In genomic region chr10:111624021-111624420, GRCm38 (mm10) we compare ENCODE assay signal across 29 mouse cellular contexts.
DNase-seq lines count a peak whose midpoint lies in the region; ATAC-seq and TF ChIP-seq lines count a peak whose summit lies in the region.
"Had no signal": no experiment of that assay in that cellular context is flagged by ENCODE, and none has a peak within 500 bp of the region (broad histone marks: within the 10 kb centered on the region; RNA-seq: fewer than 3 reads in every experiment).

No protein-coding gene starts in this region.

- no peaks in the 10 kb centered on the region for H3K27me3 ChIP-seq in hindbrain, embryonic 14.5 days (ENCODE audit: control insufficient read depth, insufficient read depth, low read length)
- H3K27me3 ChIP-seq in hindbrain, postnatal 0 days (ENCODE audit: insufficient read depth, low read length), result no peaks in the 10 kb centered on the region
- H3K27me3 ChIP-seq: embryonic facial prominence, embryonic 12.5 days; heart, embryonic 15.5 days; hindbrain, embryonic 15.5 days; intestine, embryonic 15.5 days had no signal

- no peaks in the 10 kb centered on the region for H3K36me3 ChIP-seq in hindbrain, embryonic 14.5 days (replicated peaks; ENCODE audit: control insufficient read depth, insufficient read depth)
- no peaks in the 10 kb centered on the region for H3K36me3 ChIP-seq in hindbrain, postnatal 0 days (ENCODE audit: insufficient read depth, low read length)
- H3K36me3 ChIP-seq: embryonic facial prominence, embryonic 12.5 days; forebrain, embryonic 15.5 days; heart, embryonic 15.5 days; hindbrain, embryonic 15.5 days; intestine, embryonic 15.5 days had no signal

- no peak for TF ChIP-seq CTCF in hindbrain, postnatal 0 days (IDR thresholded peaks at IDR 0.05; ENCODE audit: low read depth)
- TF ChIP-seq CTCF in brain, embryonic 14.5 days (IDR thresholded peaks at IDR 0.05; ENCODE audit: borderline replicate concordance, extremely low read depth, insufficient read depth, insufficient read length), result no peak

- H3K27ac ChIP-seq in hindbrain, embryonic 14.5 days, result peak overlapping the region; percentile 29; the same call in 1 of the 2 replicates
- H3K27ac ChIP-seq in hindbrain, postnatal 0 days, result no peak overlapping the region
- H3K27ac ChIP-seq: embryonic facial prominence, embryonic 12.5 days; heart, embryonic 15.5 days; hindbrain, embryonic 15.5 days; intestine, embryonic 15.5 days; left cerebral cortex, adult 2 months; stomach, postnatal 0 days had no signal

- WGBS in hindbrain, embryonic 14.5 days, result 27% methylated on average over 2 of the region's 2 CpGs
- 19% methylated on average over 2 of the region's 2 CpGs for WGBS in hindbrain, postnatal 0 days

- no peak for ATAC-seq in hindbrain, embryonic 14.5 days (ENCODE audit: low FRiP score)
- no peak for ATAC-seq in hindbrain, postnatal 0 days
- ATAC-seq: activated CD4-positive, CD25-positive, alpha-beta regulatory T cell, adult 4 months; CD4-positive, CD25-positive, alpha-beta regulatory T cell, adult 4 months; intestine, embryonic 15.5 days had no signal

- H3K4me3 ChIP-seq in hindbrain, embryonic 14.5 days (replicated peaks; ENCODE audit: low read length), result no peak overlapping the region
- no peak overlapping the region for H3K4me3 ChIP-seq in hindbrain, postnatal 0 days (ENCODE audit: low read length)
- H3K4me3 ChIP-seq: embryonic facial prominence, embryonic 12.5 days; forebrain, embryonic 15.5 days; heart, embryonic 15.5 days; hindbrain, embryonic 15.5 days; intestine, embryonic 15.5 days; left cerebral cortex, adult 2 months had no signal

- no peak overlapping the region for H3K4me2 ChIP-seq in hindbrain, embryonic 14.5 days (replicated peaks)
- no peak overlapping the region for H3K4me2 ChIP-seq in hindbrain, postnatal 0 days (ENCODE audit: low read depth, low read length)
- H3K4me2 ChIP-seq: embryonic facial prominence, embryonic 12.5 days; forebrain, embryonic 15.5 days; heart, embryonic 15.5 days; hindbrain, embryonic 15.5 days; intestine, embryonic 15.5 days; liver, embryonic 11.5 days; midbrain, embryonic 11.5 days had no signal

- peak; percentile 12 to 49 for DNase-seq in cerebellum, postnatal 14 days
- DNase-seq in cerebellum, adult 8-10 months, result no peak
- DNase-seq in hindbrain, embryonic 14.5 days (ENCODE audit: low spot score), result no peak
- DNase-seq in hindbrain, postnatal 0 days (ENCODE audit: low spot score), result no peak
- peak; percentile 74 for DNase-seq in 3T3-L1 (ENCODE audit: low read depth, low spot score)
- DNase-seq in brain, embryonic 14.5 days (ENCODE audit: low read depth), result peak; percentile 23
- no peak for DNase-seq in adrenal gland, postnatal 14 days
- DNase-seq in layer of hippocampus, postnatal 10 days (ENCODE audit: low spot score in 2 of 2), result no peak
- DNase-seq: adrenal gland, adult 8-10 months; cerebellum, adult 9-10 months; heart, postnatal 4 days; kidney, adult 9 months; kidney, postnatal 36 days; left cerebral cortex, postnatal 4 days; lung, adult 18-20 months; lung, postnatal 10 days; thymus, adult 2 months; thymus, postnatal 4 days had no signal

- H3K9me3 ChIP-seq in hindbrain, embryonic 14.5 days (ENCODE audit: control insufficient read depth, low read length), result no peaks in the 10 kb centered on the region
- H3K9me3 ChIP-seq in hindbrain, postnatal 0 days (ENCODE audit: low read length), result no peaks in the 10 kb centered on the region
- H3K9me3 ChIP-seq: embryonic facial prominence, embryonic 12.5 days; forebrain, embryonic 15.5 days; heart, embryonic 15.5 days; hindbrain, embryonic 15.5 days; intestine, embryonic 15.5 days had no signal

- H3K4me1 ChIP-seq in hindbrain, embryonic 14.5 days (replicated peaks; ENCODE audit: control insufficient read depth, insufficient read depth, low read length), result no peaks in the 10 kb centered on the region
- H3K4me1 ChIP-seq in hindbrain, postnatal 0 days (ENCODE audit: insufficient read depth, low read length), result no peaks in the 10 kb centered on the region
- H3K4me1 ChIP-seq: forebrain, embryonic 15.5 days; intestine, embryonic 15.5 days had no signal

- no peak overlapping the region for H3K9ac ChIP-seq in hindbrain, embryonic 14.5 days
- no peak overlapping the region for H3K9ac ChIP-seq in hindbrain, postnatal 0 days (replicated peaks; ENCODE audit: low read length)
- H3K9ac ChIP-seq: embryonic facial prominence, embryonic 12.5 days; forebrain, embryonic 15.5 days; heart, embryonic 15.5 days; hindbrain, embryonic 15.5 days; intestine, embryonic 15.5 days had no signal

- TF ChIP-seq POLR2A in brain, embryonic 14.5 days (IDR thresholded peaks at IDR 0.05; ENCODE audit: borderline replicate concordance, extremely low read depth, insufficient read depth, insufficient read length, poor library complexity, severe bottlenecking), result no peak

Comparison
In these comparisons a context has a peak if more than half of its experiments do, and no peak if none do; other contexts are left out.
1. DNase-seq: peak in cerebellum, postnatal 14 days (2 of 2), 3T3-L1 (single experiment) and brain, embryonic 14.5 days (single experiment); none in cerebellum, adult 8-10 months (single experiment), hindbrain, embryonic 14.5 days (single experiment), hindbrain, postnatal 0 days (single experiment), adrenal gland, postnatal 14 days (single experiment) and layer of hippocampus, postnatal 10 days (0 of 2).